Mouse (Mus musculus): Measurements from ENCODE around the gene Glcci1. TPM values are rescaled to one million over a fixed set of nuclear protein-coding genes. Genes with fewer than 3 reads are reported as not detected.

The Glcci1 gene
- total and polyA plus RNA-seq, 3 experiments: 1.8 to 31.1 (median 7.9) TPM

DNA sequence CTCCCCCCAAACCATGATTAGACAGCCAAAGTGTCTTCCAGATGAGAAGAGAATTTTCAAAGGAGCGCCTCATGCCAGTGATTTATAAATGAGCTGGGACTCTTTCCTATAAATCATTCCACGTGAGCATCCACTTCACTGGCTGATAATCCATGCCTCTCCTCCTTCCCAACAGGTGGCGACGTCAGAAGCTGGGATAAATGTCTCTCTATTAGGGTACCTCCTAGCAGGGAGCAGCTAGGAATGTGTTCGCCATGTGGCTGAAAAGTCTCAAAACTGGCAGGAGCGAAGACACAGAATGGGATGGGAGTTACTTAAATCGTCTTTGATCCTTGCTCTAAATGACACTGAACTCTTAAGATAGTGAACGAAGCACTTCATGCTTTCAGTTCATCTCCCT, 122.0 kb downstream of the Glcci1 start:
- peaks cover 9 to 26% of the 10 kb centered on the region in 2 experiments for H3K4me1 ChIP-seq (ENCODE audit: control insufficient read depth in 1 of 2, insufficient read depth in 2 of 2, low read length in 2 of 2)
- no peaks in the 10 kb centered on the region for H3K79me2 ChIP-seq (ENCODE audit: control insufficient read depth, insufficient read depth, low read length, poor library complexity)
- no peak for TF ChIP-seq EP300 (IDR thresholded peaks at IDR 0.05; ENCODE audit: low read depth in 1 of 2, low read length in 2 of 2)
- TF ChIP-seq ELF1 (IDR thresholded peaks at IDR 0.05; ENCODE audit: low read depth, low read length): no peak
- TF ChIP-seq MAX (IDR thresholded peaks at IDR 0.05; ENCODE audit: low read length): no peak
- TF ChIP-seq NELFE (IDR thresholded peaks at IDR 0.05; ENCODE audit: low read depth, low read length): no peak
- no peak overlapping the region for H3K9ac ChIP-seq (ENCODE audit: control insufficient read depth, low read depth, low read length, poor library complexity, severe bottlenecking)
- no peaks in the 10 kb centered on the region for H3K27me3 ChIP-seq (ENCODE audit: control insufficient read depth in 1 of 2, insufficient read depth in 2 of 2, low read length in 2 of 2)
- H3K27ac ChIP-seq (ENCODE audit: control insufficient read depth, low read depth, low read length): no peak overlapping the region
- no peaks in the 10 kb centered on the region for H3K9me3 ChIP-seq (replicated peaks; ENCODE audit: insufficient read depth, low read length)
- no peak overlapping the region for H3K4me3 ChIP-seq (ENCODE audit: control insufficient read depth in 1 of 2, insufficient read depth in 1 of 2, low read depth in 2 of 2, low read length in 2 of 2)
- no peak for DNase-seq (ENCODE audit: low read depth, low spot score)
- H3K36me3 ChIP-seq (ENCODE audit: control insufficient read depth in 1 of 2, insufficient read depth in 2 of 2, low read length in 2 of 2): peaks cover 0 to 29% of the 10 kb centered on the region in 2 experiments; a peak in 2 of 4 replicates

- peaks cover 0 to 29% of the 10 kb centered on the region in 2 experiments; a peak in 2 of 4 replicates for H3K36me3 ChIP-seq (ENCODE audit: control insufficient read depth in 1 of 2, insufficient read depth in 2 of 2, low read length in 2 of 2)
- DNase-seq (ENCODE audit: low read depth, low spot score): peak; percentile 44
- H3K4me1 ChIP-seq (ENCODE audit: control insufficient read depth in 1 of 2, insufficient read depth in 2 of 2, low read length in 2 of 2): peaks cover 9 to 26% of the 10 kb centered on the region in 2 experiments
- H3K9me3 ChIP-seq (replicated peaks; ENCODE audit: insufficient read depth, low read length): no peaks in the 10 kb centered on the region
- no peak overlapping the region for H3K4me3 ChIP-seq (ENCODE audit: control insufficient read depth in 1 of 2, insufficient read depth in 1 of 2, low read depth in 2 of 2, low read length in 2 of 2)
- no peaks in the 10 kb centered on the region for H3K27me3 ChIP-seq (ENCODE audit: control insufficient read depth in 1 of 2, insufficient read depth in 2 of 2, low read length in 2 of 2)
- no peak overlapping the region for H3K9ac ChIP-seq (ENCODE audit: control insufficient read depth, low read depth, low read length, poor library complexity, severe bottlenecking)
- H3K79me2 ChIP-seq (ENCODE audit: control insufficient read depth, insufficient read depth, low read length, poor library complexity): no peaks in the 10 kb centered on the region
- H3K27ac ChIP-seq (ENCODE audit: control insufficient read depth, low read depth, low read length): peak overlapping the region; percentile 70
- peak; percentile 47; the same call in 1 of the 2 replicates for TF ChIP-seq MXI1 (IDR thresholded peaks at IDR 0.05; ENCODE audit: low read depth, low read length)
- TF ChIP-seq TCF12 (IDR thresholded peaks at IDR 0.05; ENCODE audit: low read depth, low read length): peak; percentile 88
- TF ChIP-seq NRF1 (IDR thresholded peaks at IDR 0.05; ENCODE audit: insufficient read depth, low read depth, low read length, poor library complexity, severe bottlenecking): no peak
- TF ChIP-seq ZC3H11A (IDR thresholded peaks at IDR 0.05; ENCODE audit: low read depth, low read length): no peak
- TF ChIP-seq SIN3A (IDR thresholded peaks at IDR 0.05; ENCODE audit: low read length): peak; percentile 49; the same call in 1 of the 2 replicates
- peak; percentile 30; the same call in 1 of the 2 replicates for TF ChIP-seq MYC (IDR thresholded peaks at IDR 0.05; ENCODE audit: low read depth, low read length)
- no peak for TF ChIP-seq POLR2AphosphoS2 (IDR thresholded peaks at IDR 0.05; ENCODE audit: low read length)
- TF ChIP-seq TAL1 (IDR thresholded peaks at IDR 0.05; ENCODE audit: low read length): peak; percentile 30; the same call in 1 of the 2 replicates
- peak; percentile 86 to 88 for TF ChIP-seq EP300 (IDR thresholded peaks at IDR 0.05; ENCODE audit: low read depth in 1 of 2, low read length in 2 of 2)
- TF ChIP-seq ETS1 (IDR thresholded peaks at IDR 0.05; ENCODE audit: low read depth, low read length): peak; percentile 74
- peak; percentile 90 for TF ChIP-seq GATA1 (IDR thresholded peaks at IDR 0.05; ENCODE audit: low read depth, low read length)
- peak; percentile 48; the same call in 1 of the 2 replicates for TF ChIP-seq BHLHE40 (IDR thresholded peaks at IDR 0.05; ENCODE audit: borderline replicate concordance, low read depth, low read length)
These were observed 122.7 kb downstream of the Glcci1 start for GRCm38 (mm10) chr6:8631986-8632632.

All from MEL (cell line).